Mouse (Mus musculus) forebrain, embryonic 16.5 days (tissue): ENCODE measurements at regions not wholly inside any gene's neighbourhood (a gene's known extent, or its start where the extent isn't known, plus 50 kb on each side); places are given as distances from the start of the nearest gene placed in this dataset.

Experiments used
- ATAC-seq: fragments of 200-750 bp; cut with Nextera tagmentation; 2 replicates; pipeline ENCODE4 v1.8.0; 2017; ENCODE audit warnings: mild to moderate bottlenecking, moderate library complexity
- H3K27ac ChIP-seq: fragments of 300-500 bp; sonication (generic); 2 replicates; pipeline ENCODE4 v1.5.1; 2014; ENCODE audit warnings: low read length, control low read depth
- H3K27me3 ChIP-seq: fragments of 300-500 bp; sonication (generic); replicated peaks from 2 replicates; pipeline ENCODE4 v1.6.1; 2014; ENCODE audit warnings: low read length; ENCODE audit not compliant: control insufficient read depth, insufficient read depth
- H3K36me3 ChIP-seq: fragments of 300-500 bp; sonication (generic); 2 replicates; pipeline ENCODE4 v1.6.1; 2014; ENCODE audit not compliant: control insufficient read depth, insufficient read depth
- H3K4me1 ChIP-seq: fragments of 300-500 bp; sonication (generic); replicated peaks from 2 replicates; pipeline ENCODE4 v1.6.1; 2014; ENCODE audit warnings: low read length; ENCODE audit not compliant: control insufficient read depth, insufficient read depth
- H3K4me2 ChIP-seq: fragments of 300-500 bp; sonication (generic); 2 replicates; pipeline ENCODE4 v1.6.1; 2014; ENCODE audit warnings: mild to moderate bottlenecking, low read length, control low read depth
- H3K4me3 ChIP-seq: fragments of 300-500 bp; sonication (generic); replicated peaks from 2 replicates; pipeline ENCODE4 v1.5.1; 2014; ENCODE audit warnings: mild to moderate bottlenecking, low read length, control low read depth
- H3K9ac ChIP-seq: fragments of 300-500 bp; sonication (generic); replicated peaks from 2 replicates; pipeline ENCODE4 v1.6.1; 2014; ENCODE audit warnings: low read depth, low read length, control low read depth
- H3K9me3 ChIP-seq: fragments of 300-500 bp; sonication (generic); 2 replicates; pipeline ENCODE4 v1.6.1; 2016; ENCODE audit warnings: low read length; ENCODE audit not compliant: control insufficient read depth
- WGBS: fragments of 180-500 bp; shearing (Covaris S2); extraction: QIAGEN DNeasy Blood & Tissue Kit; methylation state at CpG from one replicate; pipeline ENCODE4 v1.1.7; 2014; 5-methylcytosine and 5-hydroxymethylcytosine counted together

DNA sequence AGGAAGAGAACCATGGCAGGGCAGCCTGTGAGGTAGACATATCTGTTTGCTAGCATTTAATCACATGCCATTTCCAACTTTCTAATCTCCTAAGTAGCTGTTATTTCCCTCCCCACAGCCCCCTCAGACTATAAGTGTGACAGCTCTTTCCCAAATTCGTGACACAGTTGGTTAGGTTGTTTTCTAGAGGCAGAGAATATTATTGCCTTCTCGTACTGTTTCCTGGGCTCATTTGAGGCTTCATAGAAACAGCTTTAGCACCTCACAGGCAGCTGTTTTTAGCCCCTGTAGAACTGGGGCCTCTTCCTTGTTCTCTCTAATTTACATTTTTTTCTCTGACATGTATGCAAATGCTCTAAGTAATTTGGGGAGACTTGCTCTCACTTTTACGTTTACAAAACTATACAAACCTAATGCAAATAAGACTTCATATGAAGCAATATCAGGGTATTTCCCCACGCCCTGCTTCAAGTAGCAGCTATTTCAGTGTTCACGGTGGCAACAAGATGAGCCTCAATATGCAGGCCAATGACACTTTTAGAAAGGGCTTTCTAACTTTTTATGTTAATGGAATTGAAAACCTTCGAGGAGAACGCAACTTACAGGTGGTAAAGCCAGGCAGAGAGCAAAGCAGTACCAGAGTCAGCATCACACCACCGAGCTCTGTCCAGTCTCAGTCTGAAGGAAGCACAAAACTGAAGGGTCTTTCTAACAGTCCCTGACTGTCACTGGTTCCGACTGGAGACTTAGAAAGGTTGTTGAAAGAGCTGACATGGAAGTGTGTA is 79.4 kb downstream of the Fam43a start:
- no peaks in the 10 kb centered on the region for H3K9me3 ChIP-seq
- no peaks in the 10 kb centered on the region; the same call in 1 of the 2 replicates for H3K4me1 ChIP-seq
- ATAC-seq, result no peak
- no peaks in the 10 kb centered on the region for H3K27me3 ChIP-seq
- no peaks in the 10 kb centered on the region for H3K36me3 ChIP-seq
- H3K4me3 ChIP-seq, result no peak overlapping the region
- WGBS, result 82% methylated on average over 9 of the region's 9 CpGs
- no peak overlapping the region for H3K9ac ChIP-seq
- no peak overlapping the region for H3K4me2 ChIP-seq
- H3K27ac ChIP-seq, result no peak overlapping the region

DNA sequence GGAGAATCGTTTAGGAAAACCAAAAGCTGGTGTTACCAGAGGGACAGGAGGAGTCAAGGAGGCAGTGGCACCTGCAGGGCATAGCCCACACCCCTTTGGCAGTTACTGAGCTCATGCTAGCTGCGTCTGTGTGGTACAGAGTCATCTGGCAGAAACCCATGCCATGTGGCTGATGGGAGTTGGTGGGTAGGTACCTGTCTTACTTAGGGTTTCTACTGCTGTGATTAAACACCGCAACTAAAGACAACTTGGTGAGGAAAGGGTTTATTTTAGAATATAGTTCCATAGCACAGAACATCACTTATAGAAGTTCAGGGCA is 79.9 kb downstream of the Fam43a start:
- H3K9ac ChIP-seq, result no peak overlapping the region
- no peak for ATAC-seq
- no peaks in the 10 kb centered on the region for H3K36me3 ChIP-seq
- no peak overlapping the region for H3K4me2 ChIP-seq
- H3K27ac ChIP-seq, result no peak overlapping the region
- H3K9me3 ChIP-seq, result no peaks in the 10 kb centered on the region
- WGBS, result 84% methylated on average over 3 of the region's 3 CpGs
- H3K4me1 ChIP-seq, result no peaks in the 10 kb centered on the region; the same call in 1 of the 2 replicates
- H3K4me3 ChIP-seq, result no peak overlapping the region
- H3K27me3 ChIP-seq, result no peaks in the 10 kb centered on the region

DNA sequence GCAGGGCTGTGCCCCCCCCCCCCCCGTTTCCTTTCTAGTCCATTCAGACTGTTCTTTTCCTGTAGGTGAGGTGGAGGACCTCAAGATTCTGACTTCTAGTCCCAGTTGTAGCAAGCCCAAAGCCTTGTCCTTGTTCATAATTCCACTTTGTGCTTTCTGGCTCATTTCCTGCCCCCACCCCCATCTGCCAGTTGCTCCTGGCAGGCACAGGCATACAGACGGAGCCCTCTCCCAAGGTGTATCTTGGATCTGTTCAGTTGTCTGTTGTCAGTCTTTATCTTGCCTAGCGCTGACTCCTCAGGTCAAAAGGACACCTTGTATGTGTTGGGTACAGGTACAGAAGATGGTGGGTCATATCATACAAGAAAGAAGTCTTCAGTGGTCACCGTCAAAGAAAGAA is 81.9 kb downstream of the Fam43a start:
- no peaks in the 10 kb centered on the region; the same call in 1 of the 2 replicates for H3K4me1 ChIP-seq
- no peak for ATAC-seq
- H3K9ac ChIP-seq, result no peak overlapping the region
- no peaks in the 10 kb centered on the region for H3K27me3 ChIP-seq
- H3K36me3 ChIP-seq, result no peaks in the 10 kb centered on the region
- 74% methylated on average over 3 of the region's 4 CpGs for WGBS
- H3K27ac ChIP-seq, result no peak overlapping the region
- no peak overlapping the region for H3K4me3 ChIP-seq
- H3K4me2 ChIP-seq, result no peak overlapping the region
- no peaks in the 10 kb centered on the region for H3K9me3 ChIP-seq

DNA sequence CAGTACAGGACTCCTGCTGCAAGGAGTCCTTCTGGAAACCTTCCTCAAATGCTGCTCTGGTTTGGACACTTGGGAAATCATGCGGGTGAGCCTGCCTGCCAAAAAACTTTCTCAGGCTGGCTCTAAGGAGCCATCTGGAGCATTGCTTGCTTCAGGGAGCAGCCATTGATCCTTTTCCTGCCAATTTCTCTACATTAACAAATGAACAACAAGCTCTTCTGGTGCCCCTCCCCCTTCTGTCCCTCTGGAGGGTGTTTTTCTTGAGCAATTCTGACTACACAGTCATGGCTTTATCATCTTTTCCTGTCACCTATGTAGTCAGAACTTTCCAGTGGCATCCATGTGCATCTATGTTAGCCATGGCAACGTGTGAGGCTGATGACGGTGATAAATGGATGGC is 84.5 kb downstream of the Fam43a start:
- 76% methylated on average over 3 of the region's 3 CpGs for WGBS
- peak; percentile 71 for ATAC-seq
- Histone ChIP-seq H3K4me1 (no peaks in the 10 kb centered on the region; the same call in 1 of the 2 replicates), H3K27me3 (no peaks in the 10 kb centered on the region), H3K9me3 (no peaks in the 10 kb centered on the region), H3K36me3 (no peaks in the 10 kb centered on the region), H3K9ac (no peak overlapping the region), H3K4me3 (no peak overlapping the region), H3K4me2 (no peak overlapping the region), H3K27ac (no peak overlapping the region)

- H3K27ac ChIP-seq, result no peak overlapping the region
- no peaks in the 10 kb centered on the region for H3K27me3 ChIP-seq
- no peaks in the 10 kb centered on the region for H3K36me3 ChIP-seq
- WGBS, result 77% methylated on average over 6 of the region's 6 CpGs
- H3K9ac ChIP-seq, result no peak overlapping the region
- no peak overlapping the region for H3K4me3 ChIP-seq
- no peaks in the 10 kb centered on the region; the same call in 1 of the 2 replicates for H3K4me1 ChIP-seq
- no peaks in the 10 kb centered on the region for H3K9me3 ChIP-seq
- ATAC-seq, result no peak
- no peak overlapping the region for H3K4me2 ChIP-seq
Observed at GRCm38 (mm10) chr16:30686536-30686935, 87.0 kb downstream of the Fam43a start.

DNA sequence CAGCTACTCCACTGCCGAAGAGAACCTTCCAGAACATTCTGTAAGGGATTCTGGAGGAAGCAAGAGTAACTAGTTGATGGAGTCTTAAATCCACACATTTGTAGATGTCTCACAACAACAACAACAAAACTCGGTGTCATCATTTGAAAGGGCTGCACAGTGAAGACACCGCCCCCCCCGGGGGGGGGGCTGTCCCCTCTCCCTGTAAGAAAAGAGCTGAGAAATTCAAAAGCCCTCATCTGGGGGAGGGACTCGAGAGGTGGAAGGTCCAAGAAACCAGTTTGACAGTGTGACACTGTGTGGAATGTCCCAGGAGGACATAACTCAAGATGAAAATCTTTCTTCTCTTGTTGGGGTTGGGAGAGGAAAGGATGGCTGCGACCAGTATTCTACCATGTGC is 87.7 kb downstream of the Fam43a start:
- H3K4me3 ChIP-seq, result no peak overlapping the region
- ATAC-seq, result no peak
- H3K36me3 ChIP-seq, result no peaks in the 10 kb centered on the region
- H3K9me3 ChIP-seq, result no peaks in the 10 kb centered on the region
- no peak overlapping the region for H3K27ac ChIP-seq
- no peak overlapping the region for H3K4me2 ChIP-seq
- WGBS, result 86% methylated on average over 6 of the region's 6 CpGs
- H3K9ac ChIP-seq, result no peak overlapping the region
- no peaks in the 10 kb centered on the region for H3K27me3 ChIP-seq
- no peaks in the 10 kb centered on the region; the same call in 1 of the 2 replicates for H3K4me1 ChIP-seq

DNA sequence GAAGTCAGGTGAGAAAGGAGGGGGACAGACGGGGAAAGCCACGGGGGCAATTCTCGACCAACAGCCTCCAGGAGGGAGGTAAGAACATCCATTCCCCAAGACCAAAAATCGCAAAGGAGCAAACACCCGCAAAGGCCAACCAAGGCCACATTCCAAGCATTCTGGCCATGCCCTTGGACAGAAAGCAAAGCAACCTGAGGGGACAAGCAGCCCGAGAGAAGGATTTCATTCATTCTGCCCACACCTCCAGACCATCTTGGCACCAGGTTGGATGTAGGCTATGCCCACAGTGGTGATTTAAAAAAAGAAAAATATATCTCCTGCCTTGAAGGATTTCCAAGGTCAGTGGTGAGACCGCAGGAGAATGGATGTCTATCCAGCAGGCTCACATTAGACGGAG is 88.2 kb downstream of the Fam43a start:
- Histone ChIP-seq H3K4me1 (no peaks in the 10 kb centered on the region; the same call in 1 of the 2 replicates), H3K27ac (no peak overlapping the region), H3K4me3 (no peak overlapping the region), H3K9ac (no peak overlapping the region), H3K36me3 (no peaks in the 10 kb centered on the region), H3K27me3 (no peaks in the 10 kb centered on the region), H3K4me2 (no peak overlapping the region), H3K9me3 (no peaks in the 10 kb centered on the region)
- WGBS, result 97% methylated on average over 8 of the region's 8 CpGs
- ATAC-seq, result no peak

DNA sequence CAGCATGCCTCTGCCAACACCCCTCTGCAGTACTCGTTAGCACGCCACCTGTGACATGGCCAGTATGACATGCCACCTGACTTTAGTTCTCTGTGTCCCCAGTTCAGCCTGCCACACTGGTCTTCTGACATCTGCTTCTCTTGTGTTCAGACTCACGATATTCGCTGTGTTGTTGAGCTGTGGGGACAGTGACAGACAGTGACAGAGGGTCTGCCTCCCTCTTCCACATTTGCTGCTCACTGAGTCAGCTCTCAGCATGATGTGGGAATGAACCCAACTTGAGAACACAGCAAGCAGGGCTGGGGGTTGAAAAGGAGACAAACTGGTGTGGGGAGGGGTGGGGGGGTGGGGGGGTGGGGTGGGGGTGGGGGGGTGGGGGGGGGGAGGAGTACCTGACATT is 91.0 kb downstream of the Fam43a start:
- H3K27ac ChIP-seq, result no peak overlapping the region
- WGBS, result 51% methylated on average over 4 of the region's 4 CpGs
- H3K9ac ChIP-seq, result no peak overlapping the region
- H3K4me1 ChIP-seq, result no peaks in the 10 kb centered on the region
- no peak for ATAC-seq
- H3K9me3 ChIP-seq, result no peaks in the 10 kb centered on the region
- H3K4me2 ChIP-seq, result no peak overlapping the region
- H3K27me3 ChIP-seq, result no peaks in the 10 kb centered on the region
- H3K36me3 ChIP-seq, result no peaks in the 10 kb centered on the region
- no peak overlapping the region for H3K4me3 ChIP-seq

DNA sequence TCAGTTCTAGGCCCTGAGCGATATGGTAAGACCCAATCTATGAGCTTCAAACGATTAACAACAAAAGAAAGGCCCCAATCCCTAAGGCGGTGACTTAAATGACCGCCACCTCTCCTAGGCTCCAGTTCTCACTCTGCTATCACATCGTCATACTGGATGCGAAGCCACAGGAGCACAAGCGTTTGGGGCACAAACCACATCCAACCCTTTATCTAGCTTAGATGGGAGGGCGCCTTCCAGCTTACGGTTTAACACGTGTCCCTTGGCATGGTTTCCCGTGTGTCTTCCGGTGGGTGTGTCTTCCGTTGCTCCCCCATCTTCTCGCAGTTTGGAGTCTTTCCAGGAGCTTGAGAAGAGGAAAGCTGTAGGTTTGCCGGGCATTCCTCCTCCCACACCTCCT is 92.4 kb downstream of the Fam43a start:
- 82% methylated on average over 15 of the region's 15 CpGs for WGBS
- no peaks in the 10 kb centered on the region for H3K4me1 ChIP-seq
- no peak overlapping the region for H3K4me2 ChIP-seq
- no peaks in the 10 kb centered on the region for H3K9me3 ChIP-seq
- no peak overlapping the region for H3K9ac ChIP-seq
- H3K27ac ChIP-seq, result no peak overlapping the region
- no peaks in the 10 kb centered on the region for H3K27me3 ChIP-seq
- ATAC-seq, result no peak
- no peaks in the 10 kb centered on the region for H3K36me3 ChIP-seq
- H3K4me3 ChIP-seq, result no peak overlapping the region
